Mouse (Mus musculus): ENCODE data around the gene Chrnd.

DNA sequence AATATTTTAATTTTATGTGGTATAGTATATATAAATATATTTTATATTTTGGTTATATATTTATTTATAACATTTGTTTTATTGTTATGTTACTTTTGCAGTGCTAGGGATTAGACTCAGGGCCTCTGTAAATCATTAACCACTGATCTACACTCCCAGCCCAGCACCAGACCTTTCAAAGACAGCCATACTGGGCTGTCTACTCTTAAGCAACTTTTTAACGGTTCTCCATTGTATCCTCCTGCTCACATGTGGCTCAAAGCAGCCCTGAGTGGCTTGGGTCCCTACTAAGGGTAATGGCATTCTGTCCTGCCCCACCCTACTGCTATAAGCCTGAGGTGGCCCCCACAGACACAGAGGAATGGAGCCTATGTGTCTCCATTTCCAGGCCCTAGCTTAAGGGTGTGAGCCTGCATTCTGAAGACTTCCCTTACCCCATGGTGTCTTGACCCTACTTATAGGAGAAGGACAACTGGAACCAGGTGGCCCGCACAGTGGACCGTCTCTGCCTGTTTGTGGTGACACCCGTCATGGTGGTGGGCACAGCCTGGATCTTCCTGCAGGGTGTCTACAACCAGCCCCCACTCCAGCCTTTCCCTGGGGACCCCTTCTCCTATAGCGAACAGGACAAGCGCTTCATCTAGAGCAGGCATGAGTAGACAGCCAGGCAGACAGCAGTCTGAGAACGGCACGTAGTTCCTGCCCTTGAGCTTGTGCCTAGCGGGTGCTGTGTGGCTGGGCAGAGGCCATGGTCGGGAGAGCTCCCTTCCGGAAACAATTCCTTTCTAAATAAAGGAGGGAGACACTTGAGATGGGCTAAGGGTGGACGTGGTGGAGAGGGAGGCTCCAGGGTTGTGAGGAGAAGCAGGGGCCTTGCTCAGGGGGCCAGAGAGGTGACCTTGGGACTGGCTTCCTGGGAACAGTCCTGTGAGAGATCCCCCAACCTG lies 8.0 kb downstream of the Chrnd start:
- TF ChIP-seq POLR2A (IDR thresholded peaks at IDR 0.05; ENCODE audit: low read depth, low read length) (no peak), CTCF (IDR thresholded peaks at IDR 0.05; ENCODE audit: extremely low read depth, insufficient read length, insufficient replicate concordance, low read depth, low read length) (no peak)

All from small intestine, adult 2 months (tissue).